Mouse (Mus musculus): ENCODE results near the gene Cd24a.

The Cd24a gene

DNA sequence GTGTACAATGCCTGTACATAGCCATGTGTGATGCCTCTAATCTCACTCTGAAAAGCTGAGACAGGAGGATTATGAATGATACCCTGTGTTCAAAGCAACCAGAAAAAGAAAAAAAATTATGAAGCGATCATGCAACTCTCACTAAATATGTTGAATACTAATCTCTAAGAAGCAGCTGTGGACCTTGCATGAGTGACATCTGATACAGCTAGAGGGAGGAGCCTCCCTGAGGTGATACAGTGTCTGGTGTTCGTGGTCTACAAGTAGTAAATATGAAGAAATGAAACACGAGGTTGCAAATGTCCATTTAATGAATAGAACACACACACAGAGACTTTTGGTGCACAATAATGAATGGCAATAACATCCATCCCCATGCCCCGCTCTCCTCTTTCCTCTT lies 52.5 kb downstream of the Cd24a start:
- DNase-seq: no peak

DNA sequence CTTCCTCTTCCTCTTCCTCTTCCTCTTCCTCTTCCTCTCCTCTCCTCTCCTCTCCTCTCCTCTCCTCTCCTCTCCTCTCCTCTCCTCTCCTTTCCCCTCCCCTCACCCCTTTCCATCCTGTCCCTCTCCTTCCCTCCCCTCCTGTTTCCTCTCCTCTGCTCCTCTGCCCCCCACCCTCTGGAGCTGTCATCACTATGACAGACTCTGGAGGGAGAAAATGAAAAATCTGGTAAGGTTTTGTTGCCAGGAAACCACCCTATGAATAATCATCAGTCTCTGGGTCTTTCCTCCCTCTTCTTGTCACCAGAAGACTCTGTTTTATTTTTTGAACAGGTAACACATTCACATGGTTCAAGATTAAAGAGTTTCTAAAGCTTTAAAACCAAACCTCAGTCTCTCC lies 53.0 kb downstream of the Cd24a start:
- DNase-seq: no peak

GRCm38 (mm10) chr10:43631639-43632354 lies 53.7 kb downstream of the Cd24a start:
- no peak for DNase-seq

DNA sequence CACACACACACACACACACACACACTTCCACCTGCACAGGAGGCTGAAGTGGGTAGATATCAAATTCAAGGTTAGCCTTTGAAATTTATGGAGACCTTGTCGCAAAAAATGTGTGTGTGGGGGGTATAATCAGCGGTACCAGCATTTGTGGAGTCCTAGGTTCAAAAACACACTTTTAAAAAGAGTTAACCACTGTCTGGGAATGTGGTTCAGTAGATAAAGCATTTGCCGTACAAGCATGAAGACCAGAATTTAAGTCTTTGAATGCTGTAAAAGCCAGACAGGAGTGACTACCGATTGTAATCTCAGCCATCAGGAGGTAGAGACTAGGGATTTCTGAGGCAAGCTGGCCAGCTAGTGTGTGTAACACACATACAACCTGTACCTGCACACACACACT lies 55.0 kb downstream of the Cd24a start:
- DNase-seq: no peak
